Mouse (Mus musculus) liver, embryonic 11.5 days (tissue): ENCODE results near the gene Cfl2. TPM values are rescaled to one million over a fixed set of nuclear protein-coding genes. Genes with fewer than 3 reads are reported as not detected.
"Not testable (repeated sequence)": the region's sequence is repeated elsewhere in the genome, so short reads cannot be mapped to it uniquely, and the experiment has no call there.

Experiments
- ATAC-seq: fragments of 200-750 bp; cut with Nextera tagmentation; replicated peaks from 2 replicates; pipeline ENCODE4 v1.8.0; 2017; ENCODE audit warnings: moderate number of reproducible peaks, mild to moderate bottlenecking, moderate TSS enrichment, moderate library complexity; ENCODE audit not compliant: low FRiP score
- DNase-seq: peaks from one replicate; pipeline ENCODE4 v3.0.0-alpha.2; 2017; ENCODE audit warnings: low spot score
- H3K27ac ChIP-seq: fragments of 300-500 bp; sonication (generic); 2 replicates; pipeline ENCODE4 v1.5.1; 2014; ENCODE audit warnings: mild to moderate bottlenecking, low read depth, low read length, control low read depth
- H3K27me3 ChIP-seq: fragments of 300-500 bp; sonication (generic); replicated peaks from 2 replicates; pipeline ENCODE4 v1.6.1; 2014; ENCODE audit warnings: low read length, mixed read lengths; ENCODE audit not compliant: control insufficient read depth, insufficient read depth
- H3K36me3 ChIP-seq: fragments of 300-500 bp; sonication (generic); 2 replicates; pipeline ENCODE4 v1.6.1; 2014; ENCODE audit warnings: mild to moderate bottlenecking, low read length, moderate library complexity, mixed read lengths; ENCODE audit not compliant: control insufficient read depth, insufficient read depth
- H3K4me1 ChIP-seq: fragments of 300-500 bp; sonication (generic); replicated peaks from 2 replicates; pipeline ENCODE4 v1.6.1; 2014; ENCODE audit warnings: low read length, mixed read lengths; ENCODE audit not compliant: control insufficient read depth, insufficient read depth
- H3K4me2 ChIP-seq: fragments of 300-500 bp; sonication (generic); 2 replicates; pipeline ENCODE4 v1.6.1; 2014; ENCODE audit warnings: mild to moderate bottlenecking, control low read depth, moderate library complexity
- H3K4me3 ChIP-seq: fragments of 300-500 bp; sonication (generic); 2 replicates; pipeline ENCODE4 v1.5.1; 2014; ENCODE audit warnings: low read depth, low read length, control low read depth
- H3K9ac ChIP-seq: fragments of 300-500 bp; sonication (generic); 2 replicates; pipeline ENCODE4 v1.6.1; 2014; ENCODE audit warnings: low read depth, low read length, control low read depth
- H3K9me3 ChIP-seq: fragments of 300-500 bp; sonication (generic); 2 replicates; pipeline ENCODE4 v1.6.1; 2016; ENCODE audit warnings: low read length, inconsistent platforms, mixed read lengths; ENCODE audit not compliant: control insufficient read depth
- WGBS: fragments of 180-500 bp; shearing (Covaris S2); extraction: QIAGEN DNeasy Blood & Tissue Kit; methylation state at CpG from one replicate; pipeline ENCODE4 v1.1.7; 2014; 5-methylcytosine and 5-hydroxymethylcytosine counted together
- polyA plus RNA-seq: library from polyadenylated mRNA; unstranded; fragments of >200 nt; fragmentation: Nextera tagmentation; extraction: Ambion mirVana; gene quantifications from 2 replicates; pipeline ENCODE4 v1.2.1, GENCODE M21; 2014

Gene Cfl2
- polyA plus RNA-seq, 1 experiment from 2014 or later = 87.3 TPM

- Histone ChIP-seq H3K27ac (no peak overlapping the region), H3K4me1 (0 out of 2 replicates have a peak, but pooled peaks cover 4% of the 10 kb centered on the region), H3K27me3 (no peaks in the 10 kb centered on the region), H3K9ac (no peak overlapping the region), H3K4me3 (no peak overlapping the region), H3K36me3 (no peaks in the 10 kb centered on the region), H3K4me2 (peak overlapping the region; percentile 58), H3K9me3 (no peaks in the 10 kb centered on the region)
- DNase-seq (peak; percentile 34), ATAC-seq (no peak)
- WGBS = 75% methylated on average over 18 of the region's 18 CpGs
Observed at GRCm38 (mm10) chr12:54835608-54836570, 26.8 kb downstream of the Cfl2 start.

- no peaks in the 10 kb centered on the region for H3K36me3 ChIP-seq
- 9% methylated on average over 11 of the region's 11 CpGs for WGBS
- DNase-seq (peak; percentile 69), ATAC-seq (peak; percentile 42; the same call in 1 of the 2 replicates)
- 0 out of 2 replicates have a peak, but pooled peaks cover 4% of the 10 kb centered on the region for H3K4me1 ChIP-seq
- no peak overlapping the region for H3K9ac ChIP-seq
- H3K4me3 ChIP-seq = peak overlapping the region; percentile 37
- H3K27me3 ChIP-seq = no peaks in the 10 kb centered on the region
- H3K9me3 ChIP-seq = no peaks in the 10 kb centered on the region
- peak overlapping the region; percentile 58 for H3K4me2 ChIP-seq
- H3K27ac ChIP-seq = no peak overlapping the region
Observed at GRCm38 (mm10) chr12:54834925-54835447, 27.7 kb downstream of the Cfl2 start.

GRCm38 (mm10) chr12:54833856-54834399 lies 28.7 kb downstream of the Cfl2 start:
- ATAC-seq (no peak), DNase-seq (peak; percentile 29)
- 70% methylated on average over 9 of the region's 9 CpGs for WGBS
- Histone ChIP-seq H3K36me3 (no peaks in the 10 kb centered on the region), H3K4me2 (no peak overlapping the region), H3K27me3 (no peaks in the 10 kb centered on the region), H3K27ac (no peak overlapping the region), H3K9me3 (no peaks in the 10 kb centered on the region), H3K9ac (no peak overlapping the region), H3K4me3 (no peak overlapping the region), H3K4me1 (0 out of 2 replicates have a peak, but pooled peaks cover 4% of the 10 kb centered on the region)

- DNase-seq, H3K4me3 ChIP-seq, H3K9ac ChIP-seq, H3K27ac ChIP-seq, H3K4me1 ChIP-seq, H3K9me3 ChIP-seq, H3K36me3 ChIP-seq, H3K27me3 ChIP-seq, H3K4me2 ChIP-seq, ATAC-seq: not testable (repeated sequence)
- WGBS = 66% methylated on average over 1 of the region's 1 CpGs
Observed at GRCm38 (mm10) chr12:54831927-54832326, 30.8 kb downstream of the Cfl2 start.

- Histone ChIP-seq H3K4me3 (no peak overlapping the region), H3K27me3 (no peaks in the 10 kb centered on the region), H3K9ac (no peak overlapping the region), H3K4me1 (0 out of 2 replicates have a peak, but pooled peaks cover 4% of the 10 kb centered on the region), H3K4me2 (no peak overlapping the region), H3K27ac (no peak overlapping the region), H3K9me3 (no peaks in the 10 kb centered on the region), H3K36me3 (no peaks in the 10 kb centered on the region)
- WGBS = 18% methylated on average over 6 of the region's 6 CpGs
- ATAC-seq (peak; percentile 55; the same call in 1 of the 2 replicates), DNase-seq (peak; percentile 50)
Observed at GRCm38 (mm10) chr12:54830574-54830973, 32.1 kb downstream of the Cfl2 start.

- no peak overlapping the region for H3K27ac ChIP-seq
- H3K9me3 ChIP-seq = no peaks in the 10 kb centered on the region
- 47% methylated on average over 5 of the region's 5 CpGs for WGBS
- no peak overlapping the region for H3K9ac ChIP-seq
- 0 out of 2 replicates have a peak, but pooled peaks cover 1% of the 10 kb centered on the region for H3K4me1 ChIP-seq
- no peak overlapping the region for H3K4me2 ChIP-seq
- DNase-seq (peak; percentile 23), ATAC-seq (no peak)
- H3K4me3 ChIP-seq = no peak overlapping the region
- no peaks in the 10 kb centered on the region for H3K36me3 ChIP-seq
- no peaks in the 10 kb centered on the region for H3K27me3 ChIP-seq
Observed at GRCm38 (mm10) chr12:54829876-54830275, 32.8 kb downstream of the Cfl2 start.

- 75% methylated on average over 1 of the region's 1 CpGs for WGBS
- ATAC-seq (no peak), DNase-seq (peak; percentile 11)
- H3K4me1 ChIP-seq = no peaks in the 10 kb centered on the region
- H3K27me3 ChIP-seq = no peaks in the 10 kb centered on the region
- H3K4me3 ChIP-seq = no peak overlapping the region
- H3K9ac ChIP-seq = no peak overlapping the region
- no peak overlapping the region for H3K4me2 ChIP-seq
- H3K36me3 ChIP-seq = no peaks in the 10 kb centered on the region
- no peak overlapping the region for H3K27ac ChIP-seq
- no peaks in the 10 kb centered on the region for H3K9me3 ChIP-seq
Observed at GRCm38 (mm10) chr12:54828043-54828442, 34.6 kb downstream of the Cfl2 start.

GRCm38 (mm10) chr12:54825202-54825601 lies 37.5 kb downstream of the Cfl2 start:
- WGBS = 93% methylated on average over 3 of the region's 3 CpGs
- Histone ChIP-seq H3K4me1 (no peaks in the 10 kb centered on the region), H3K9me3 (no peaks in the 10 kb centered on the region), H3K27me3 (no peaks in the 10 kb centered on the region), H3K9ac (no peak overlapping the region), H3K4me3 (no peak overlapping the region), H3K36me3 (no peaks in the 10 kb centered on the region), H3K4me2 (no peak overlapping the region), H3K27ac (no peak overlapping the region)
- DNase-seq = no peak
- no peak for ATAC-seq
